Mouse (Mus musculus): ENCODE measurements around the gene Slc35f4. TPM values are rescaled to one million over a fixed set of nuclear protein-coding genes. Genes with fewer than 3 reads are reported as not detected.

Gene Slc35f4
- 0.22 and 0.30 TPM in 2 replicates for polyA plus RNA-seq (2014; fragmentation: Nextera tagmentation; extraction: Ambion mirVana)

DNA sequence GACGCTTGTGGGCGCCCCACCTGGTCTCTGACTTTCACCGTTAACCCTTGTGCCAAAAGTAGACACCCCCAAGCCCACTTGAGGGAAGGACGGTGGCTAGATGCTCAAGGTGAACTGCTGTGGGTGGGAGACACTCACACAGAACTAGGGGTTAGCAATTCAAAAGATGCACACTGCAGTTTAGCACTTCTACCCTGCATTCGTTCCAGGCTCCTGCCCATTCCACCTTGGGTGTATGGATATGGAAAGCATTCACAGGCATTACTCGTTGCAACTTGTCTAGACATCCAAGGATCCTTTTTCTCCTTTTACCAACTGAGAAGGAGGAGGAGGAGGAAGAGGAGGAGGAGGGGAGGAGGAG, at the start of gene Slc35f4:
Gene Slc35f4, minus strand, starts transcription at position 116 of the 361 bp plus-strand sequence.
- H3K4me1 ChIP-seq (replicated peaks; ENCODE audit: control insufficient read depth, insufficient read depth, low read length) = no peaks in the 10 kb centered on the region
- peak within 1 kb of the TSS; percentile 23; the same call in 1 of the 2 replicates for H3K4me3 ChIP-seq (ENCODE audit: low read depth, low read length)
- H3K36me3 ChIP-seq (ENCODE audit: control insufficient read depth, insufficient read depth, low read length) = no peaks in the 10 kb centered on the region
- H3K9ac ChIP-seq (ENCODE audit: low read depth, low read length) = no peak within 1 kb of the TSS
- H3K9me3 ChIP-seq (ENCODE audit: control insufficient read depth, low read length) = no peaks in the 10 kb centered on the region
- H3K27ac ChIP-seq (ENCODE audit: low read depth, low read length) = no peak within 1 kb of the TSS
- WGBS = 14% methylated on average over 6 of the region's 6 CpGs
- ATAC-seq (replicated peaks; ENCODE audit: low FRiP score) = no peak
- H3K27me3 ChIP-seq (replicated peaks; ENCODE audit: control insufficient read depth, insufficient read depth, low read length) = peaks cover 8% of the 10 kb centered on the region
- no peak for DNase-seq (ENCODE audit: low spot score)
- H3K4me2 ChIP-seq = peak within 1 kb of the TSS; percentile 57

DNA sequence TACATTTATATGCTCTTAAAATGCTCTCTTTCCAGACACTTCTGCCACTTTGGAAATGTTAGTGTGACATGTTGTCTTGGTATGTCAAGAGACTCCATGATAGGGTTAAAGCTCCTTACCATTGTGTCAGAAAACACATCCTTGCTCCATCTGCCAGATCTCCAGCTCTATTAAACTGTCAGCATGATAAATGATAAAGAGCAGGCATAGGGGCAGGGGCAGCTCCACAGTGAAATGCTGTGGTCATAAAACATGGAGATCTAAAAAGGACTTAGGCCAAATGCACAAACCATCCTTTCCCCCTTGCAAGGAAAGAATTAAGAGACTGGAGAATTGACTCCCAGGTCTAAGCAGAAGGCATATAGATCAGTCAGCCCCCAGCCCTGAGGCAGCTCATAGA, 42.5 kb upstream of the Slc35f4 start:
- H3K27me3 ChIP-seq (replicated peaks; ENCODE audit: control insufficient read depth, insufficient read depth, low read length) = no peaks in the 10 kb centered on the region
- no peak overlapping the region for H3K27ac ChIP-seq (ENCODE audit: low read depth, low read length)
- no peaks in the 10 kb centered on the region for H3K36me3 ChIP-seq (ENCODE audit: control insufficient read depth, insufficient read depth, low read length)
- no peaks in the 10 kb centered on the region for H3K9me3 ChIP-seq (ENCODE audit: control insufficient read depth, low read length)
- no peak overlapping the region for H3K4me3 ChIP-seq (ENCODE audit: low read depth, low read length)
- no peaks in the 10 kb centered on the region for H3K4me1 ChIP-seq (replicated peaks; ENCODE audit: control insufficient read depth, insufficient read depth, low read length)
- DNase-seq (ENCODE audit: low spot score) = no peak
- no peak for ATAC-seq (replicated peaks; ENCODE audit: low FRiP score)
- H3K4me2 ChIP-seq = no peak overlapping the region
- H3K9ac ChIP-seq (ENCODE audit: low read depth, low read length) = no peak overlapping the region

DNA sequence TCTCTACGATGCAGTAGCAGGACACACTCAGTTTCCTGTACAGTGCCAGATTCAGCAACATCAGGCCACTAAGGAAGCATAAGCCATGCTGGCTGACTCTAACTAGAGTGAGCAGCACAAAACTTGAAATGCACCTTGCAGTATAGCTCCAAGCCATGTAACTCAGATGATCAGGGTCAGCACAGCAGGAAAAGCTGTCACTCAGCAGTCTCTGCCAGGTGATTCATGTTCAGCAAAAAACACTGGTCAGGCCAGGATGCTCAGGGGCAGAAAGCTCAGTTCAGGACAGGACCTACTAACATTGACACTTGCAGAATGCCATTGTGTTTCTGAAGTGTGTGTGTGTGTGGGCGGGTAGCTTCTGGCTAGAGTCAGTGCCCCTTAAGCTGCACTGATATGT, 34.9 kb upstream of the Slc35f4 start:
- H3K9ac ChIP-seq (ENCODE audit: low read depth, low read length) = no peak overlapping the region
- 67% methylated on average over 2 of the region's 2 CpGs for WGBS
- H3K9me3 ChIP-seq (ENCODE audit: control insufficient read depth, low read length) = no peaks in the 10 kb centered on the region
- H3K36me3 ChIP-seq (ENCODE audit: control insufficient read depth, insufficient read depth, low read length) = no peaks in the 10 kb centered on the region
- H3K4me2 ChIP-seq = no peak overlapping the region
- no peaks in the 10 kb centered on the region for H3K27me3 ChIP-seq (replicated peaks; ENCODE audit: control insufficient read depth, insufficient read depth, low read length)
- H3K4me3 ChIP-seq (ENCODE audit: low read depth, low read length) = no peak overlapping the region
- ATAC-seq (replicated peaks; ENCODE audit: low FRiP score) (no peak), DNase-seq (ENCODE audit: low spot score) (no peak)
- H3K27ac ChIP-seq (ENCODE audit: low read depth, low read length) = no peak overlapping the region
- no peaks in the 10 kb centered on the region for H3K4me1 ChIP-seq (replicated peaks; ENCODE audit: control insufficient read depth, insufficient read depth, low read length)

DNA sequence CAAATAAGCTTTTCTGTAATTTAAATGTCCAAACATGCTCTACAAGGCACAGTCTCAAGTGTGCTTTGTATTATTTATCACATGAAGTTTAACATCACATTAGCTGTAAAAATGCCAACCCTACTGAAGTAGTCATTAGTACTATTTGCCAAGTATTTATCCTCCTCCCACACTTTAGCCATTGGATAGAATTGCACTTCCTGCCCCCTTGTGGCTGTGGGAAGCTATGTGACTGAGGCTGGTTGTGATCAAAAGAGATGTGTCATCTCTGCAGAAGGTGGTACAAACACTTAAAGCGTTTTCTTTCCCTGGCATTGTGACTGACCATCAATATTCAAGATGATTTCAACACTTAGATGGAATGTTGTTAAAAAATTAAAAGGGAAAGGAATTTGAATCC, 14.3 kb upstream of the Slc35f4 start:
- Histone ChIP-seq H3K36me3 (ENCODE audit: control insufficient read depth, insufficient read depth, low read length) (no peaks in the 10 kb centered on the region), H3K4me2 (no peak overlapping the region), H3K9ac (ENCODE audit: low read depth, low read length) (no peak overlapping the region), H3K4me3 (ENCODE audit: low read depth, low read length) (no peak overlapping the region), H3K27ac (ENCODE audit: low read depth, low read length) (no peak overlapping the region), H3K4me1 (replicated peaks; ENCODE audit: control insufficient read depth, insufficient read depth, low read length) (no peaks in the 10 kb centered on the region), H3K9me3 (ENCODE audit: control insufficient read depth, low read length) (no peaks in the 10 kb centered on the region), H3K27me3 (replicated peaks; ENCODE audit: control insufficient read depth, insufficient read depth, low read length) (no peaks in the 10 kb centered on the region)
- WGBS = 34% methylated on average over 1 of the region's 1 CpGs
- no peak for DNase-seq (ENCODE audit: low spot score)
- no peak for ATAC-seq (replicated peaks; ENCODE audit: low FRiP score)

DNA sequence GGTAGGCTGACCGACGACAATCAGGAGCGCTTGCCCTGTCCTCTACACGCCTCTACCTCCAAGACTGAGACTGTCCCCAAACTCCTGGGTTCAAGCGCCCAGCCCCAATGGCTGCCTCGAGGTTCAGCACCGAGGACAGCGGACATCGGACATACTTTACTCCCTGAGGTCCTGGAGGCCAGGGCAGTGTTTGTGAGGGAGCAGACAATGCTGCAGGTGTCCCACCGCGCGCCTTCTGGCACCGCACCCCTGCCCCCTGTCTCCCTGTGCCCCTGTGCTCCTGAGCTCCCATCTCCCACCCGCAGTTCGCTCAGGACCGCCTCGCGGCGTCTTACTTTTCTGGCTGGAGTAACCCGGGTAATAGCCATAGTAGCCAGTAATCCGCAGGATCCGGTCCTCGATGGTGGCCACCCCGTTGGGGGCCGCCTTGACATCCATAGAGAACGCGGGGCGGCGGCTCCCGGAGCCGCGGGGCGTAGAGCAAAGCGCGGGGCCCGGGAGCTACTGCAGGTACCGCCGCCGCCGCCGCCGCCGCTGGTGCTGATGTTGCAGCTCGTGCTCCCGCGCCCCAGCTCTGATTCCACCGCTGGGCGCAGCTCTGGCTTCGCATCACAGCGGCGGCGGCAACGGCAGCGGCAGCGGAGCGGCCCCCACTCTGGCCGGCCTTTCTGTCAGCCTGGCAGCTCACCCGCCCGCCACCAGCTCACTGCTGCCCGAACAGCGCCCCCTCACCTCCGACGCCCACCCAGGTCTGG, 493 bp downstream of the Slc35f4 start:
- Histone ChIP-seq H3K36me3 (ENCODE audit: control insufficient read depth, insufficient read depth, low read length) (no peaks in the 10 kb centered on the region), H3K9me3 (ENCODE audit: control insufficient read depth, low read length) (no peaks in the 10 kb centered on the region), H3K9ac (ENCODE audit: low read depth, low read length) (no peak overlapping the region), H3K4me2 (peak overlapping the region; percentile 57), H3K4me1 (replicated peaks; ENCODE audit: control insufficient read depth, insufficient read depth, low read length) (no peaks in the 10 kb centered on the region), H3K27ac (ENCODE audit: low read depth, low read length) (no peak overlapping the region), H3K4me3 (ENCODE audit: low read depth, low read length) (peak overlapping the region; percentile 23; the same call in 1 of the 2 replicates), H3K27me3 (replicated peaks; ENCODE audit: control insufficient read depth, insufficient read depth, low read length) (peaks cover 8% of the 10 kb centered on the region)
- DNase-seq (ENCODE audit: low spot score) (peak; percentile 74), ATAC-seq (replicated peaks; ENCODE audit: low FRiP score) (peak; percentile 61)
- WGBS = 2% methylated on average over 62 of the region's 63 CpGs

DNA sequence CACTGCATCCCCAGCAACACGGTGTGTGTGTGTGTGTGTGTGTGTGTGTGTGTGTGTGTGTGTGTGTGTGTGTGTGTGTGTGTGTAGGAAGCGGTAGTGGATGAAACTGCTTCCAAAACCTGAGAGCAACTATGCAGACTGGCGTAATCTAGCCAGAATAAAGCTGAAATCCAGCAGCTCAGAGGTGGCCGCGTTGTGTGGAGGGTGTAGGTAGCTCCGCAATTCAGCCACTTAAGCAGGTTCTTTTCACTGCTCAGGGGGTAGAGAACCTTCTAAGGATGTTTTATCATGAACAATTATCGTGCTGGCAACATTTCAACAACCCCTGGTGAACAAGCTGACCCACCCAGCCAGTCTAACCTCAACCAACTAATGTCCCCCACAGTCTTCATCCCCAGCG, 1.2 kb downstream of the Slc35f4 start:
- H3K9me3 ChIP-seq (ENCODE audit: control insufficient read depth, low read length) = no peaks in the 10 kb centered on the region

DNA sequence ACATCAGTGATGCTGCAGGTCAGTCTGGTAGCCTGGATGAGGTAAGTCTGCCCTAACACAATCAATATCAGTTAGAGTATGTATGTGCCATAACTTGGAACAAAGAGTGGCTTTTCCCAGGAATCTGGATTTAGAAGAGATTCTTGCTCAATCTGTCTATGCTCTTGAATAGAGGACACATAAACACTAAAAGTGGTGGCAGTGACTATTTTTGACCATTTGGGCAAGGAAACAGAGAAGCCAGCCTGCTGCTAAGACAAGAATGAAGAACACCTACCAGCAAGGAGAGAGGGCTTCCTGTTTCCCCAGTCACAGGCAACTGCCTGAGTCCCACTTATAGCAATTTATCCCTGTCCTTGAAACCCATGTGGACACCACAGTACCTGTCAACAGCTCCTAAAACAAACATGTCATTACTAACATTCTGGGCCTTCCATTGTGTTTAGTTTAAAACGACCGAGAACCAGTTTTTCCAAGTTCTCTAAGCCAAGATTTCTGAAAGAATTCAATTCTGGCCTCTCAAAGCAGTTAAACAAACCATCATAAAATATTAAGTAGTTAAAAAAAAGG, 10.7 kb downstream of the Slc35f4 start:
- ATAC-seq (replicated peaks; ENCODE audit: low FRiP score) = no peak
- Histone ChIP-seq H3K27me3 (replicated peaks; ENCODE audit: control insufficient read depth, insufficient read depth, low read length) (no peaks in the 10 kb centered on the region), H3K9me3 (ENCODE audit: control insufficient read depth, low read length) (no peaks in the 10 kb centered on the region), H3K9ac (ENCODE audit: low read depth, low read length) (no peak overlapping the region), H3K36me3 (ENCODE audit: control insufficient read depth, insufficient read depth, low read length) (no peaks in the 10 kb centered on the region), H3K4me1 (replicated peaks; ENCODE audit: control insufficient read depth, insufficient read depth, low read length) (no peaks in the 10 kb centered on the region), H3K4me3 (ENCODE audit: low read depth, low read length) (no peak overlapping the region), H3K4me2 (no peak overlapping the region), H3K27ac (ENCODE audit: low read depth, low read length) (no peak overlapping the region)
- WGBS = 75% methylated on average over 2 of the region's 2 CpGs
- DNase-seq (ENCODE audit: low spot score) = no peak

More for the DNA sequence above, 1.2 kb downstream of the Slc35f4 start:
- Histone ChIP-seq H3K4me3 (ENCODE audit: low read depth, low read length) (no peak overlapping the region), H3K36me3 (ENCODE audit: control insufficient read depth, insufficient read depth, low read length) (no peaks in the 10 kb centered on the region), H3K27ac (ENCODE audit: low read depth, low read length) (no peak overlapping the region), H3K4me2 (no peak overlapping the region), H3K9ac (ENCODE audit: low read depth, low read length) (no peak overlapping the region), H3K4me1 (replicated peaks; ENCODE audit: control insufficient read depth, insufficient read depth, low read length) (no peaks in the 10 kb centered on the region), H3K27me3 (replicated peaks; ENCODE audit: control insufficient read depth, insufficient read depth, low read length) (peaks cover 8% of the 10 kb centered on the region)
- DNase-seq (ENCODE audit: low spot score) (no peak), ATAC-seq (replicated peaks; ENCODE audit: low FRiP score) (no peak)
- WGBS = 66% methylated on average over 8 of the region's 8 CpGs

DNA sequence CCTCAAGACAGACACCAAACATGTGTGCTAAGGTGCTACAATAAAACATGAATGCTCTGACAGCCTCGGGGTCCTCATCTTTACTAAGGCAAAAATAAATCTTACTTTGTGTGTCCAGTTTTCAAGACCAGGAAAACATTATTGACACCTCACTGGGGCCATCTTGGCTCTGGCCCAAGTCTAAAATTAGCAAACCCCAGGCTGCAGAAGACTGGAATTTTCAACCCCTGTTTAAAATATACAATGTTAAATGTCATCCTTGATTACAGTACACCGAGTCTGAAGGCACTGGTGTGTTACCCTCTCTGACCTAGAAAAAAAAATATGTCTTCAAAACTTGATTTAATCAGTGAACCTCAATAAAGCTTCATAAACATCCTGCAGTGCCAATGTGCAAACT, 11.7 kb downstream of the Slc35f4 start:
- no peaks in the 10 kb centered on the region for H3K9me3 ChIP-seq (ENCODE audit: control insufficient read depth, low read length)
- H3K4me3 ChIP-seq (ENCODE audit: low read depth, low read length) = no peak overlapping the region
- H3K9ac ChIP-seq (ENCODE audit: low read depth, low read length) = no peak overlapping the region
- DNase-seq (ENCODE audit: low spot score) = no peak
- no peaks in the 10 kb centered on the region for H3K4me1 ChIP-seq (replicated peaks; ENCODE audit: control insufficient read depth, insufficient read depth, low read length)
- 65% methylated on average over 2 of the region's 2 CpGs for WGBS
- no peak overlapping the region for H3K4me2 ChIP-seq
- no peaks in the 10 kb centered on the region for H3K36me3 ChIP-seq (ENCODE audit: control insufficient read depth, insufficient read depth, low read length)
- no peaks in the 10 kb centered on the region for H3K27me3 ChIP-seq (replicated peaks; ENCODE audit: control insufficient read depth, insufficient read depth, low read length)
- ATAC-seq (replicated peaks; ENCODE audit: low FRiP score) = no peak
- H3K27ac ChIP-seq (ENCODE audit: low read depth, low read length) = no peak overlapping the region

DNA sequence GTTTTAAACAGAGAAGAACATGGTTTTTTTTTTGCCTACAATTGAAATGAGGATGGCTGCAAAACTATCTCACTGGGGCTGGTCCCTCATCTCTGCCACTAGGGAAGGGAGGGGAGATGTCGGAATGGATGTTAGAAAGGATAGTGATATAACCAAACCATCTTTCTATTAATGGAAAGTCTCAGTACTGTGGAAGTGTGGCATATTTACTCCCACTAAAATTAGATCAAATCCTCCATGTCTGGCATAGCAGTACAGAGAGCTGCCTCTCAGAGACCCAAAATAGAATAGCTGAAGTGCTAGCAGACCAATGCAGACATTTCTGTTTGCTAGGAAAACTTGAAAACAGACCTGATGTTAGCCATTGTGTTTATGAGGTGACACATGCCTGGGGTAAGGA, 30.7 kb downstream of the Slc35f4 start:
- DNase-seq (ENCODE audit: low spot score) (no peak), ATAC-seq (replicated peaks; ENCODE audit: low FRiP score) (no peak)
- Histone ChIP-seq H3K4me2 (no peak overlapping the region), H3K9ac (ENCODE audit: low read depth, low read length) (no peak overlapping the region), H3K36me3 (ENCODE audit: control insufficient read depth, insufficient read depth, low read length) (no peaks in the 10 kb centered on the region), H3K4me3 (ENCODE audit: low read depth, low read length) (no peak overlapping the region), H3K27me3 (replicated peaks; ENCODE audit: control insufficient read depth, insufficient read depth, low read length) (no peaks in the 10 kb centered on the region), H3K9me3 (ENCODE audit: control insufficient read depth, low read length) (no peaks in the 10 kb centered on the region), H3K27ac (ENCODE audit: low read depth, low read length) (no peak overlapping the region), H3K4me1 (replicated peaks; ENCODE audit: control insufficient read depth, insufficient read depth, low read length) (no peaks in the 10 kb centered on the region)
- 77% methylated on average over 1 of the region's 1 CpGs for WGBS
